Mouse (Mus musculus): ENCODE measurements at regions not wholly inside any gene's neighbourhood (a gene's known extent, or its start where the extent isn't known, plus 50 kb on each side); places are given as distances from the start of the nearest gene placed in this dataset.

- no peak for DNase-seq
Measured at GRCm38 (mm10) chr15:97458748-97459221, 211.7 kb upstream of the Amigo2 start.

- no peak for DNase-seq
Measured at GRCm38 (mm10) chr15:97458139-97458747, 211.2 kb upstream of the Amigo2 start.

GRCm38 (mm10) chr15:97457468-97457867 is 210.4 kb upstream of the Amigo2 start:
- DNase-seq: no peak

GRCm38 (mm10) chr15:97456991-97457390 is 209.9 kb upstream of the Amigo2 start:
- DNase-seq: peak in 1 of 2 experiments; percentile 18

GRCm38 (mm10) chr15:97455672-97456071 is 208.6 kb upstream of the Amigo2 start:
- DNase-seq: no peak

GRCm38 (mm10) chr15:97449724-97450123 is 202.6 kb upstream of the Amigo2 start:
- DNase-seq: no peak

- DNase-seq: no peak
Measured at GRCm38 (mm10) chr15:97449001-97449400, 201.9 kb upstream of the Amigo2 start.

- no peak for DNase-seq
Measured at GRCm38 (mm10) chr15:97448243-97448880, 201.3 kb upstream of the Amigo2 start.

- DNase-seq: no peak
Measured at GRCm38 (mm10) chr15:97446181-97446580, 199.1 kb upstream of the Amigo2 start.

GRCm38 (mm10) chr15:97438235-97438760 is 191.2 kb upstream of the Amigo2 start:
- no peak for DNase-seq
